Mouse (Mus musculus) CD4-positive, CD25-positive, alpha-beta regulatory T cell, adult 4 months (primary cell): ENCODE results near the gene St6galnac1. TPM values are rescaled to one million over a fixed set of nuclear protein-coding genes. Genes with fewer than 3 reads are reported as not detected.
"Not testable (repeated sequence)": the region's sequence is repeated elsewhere in the genome, so short reads cannot be mapped to it uniquely, and the experiment has no call there.

Source experiments
- ATAC-seq: one replicate; pipeline ENCODE4 v1.8.0; 2017
- polyA plus RNA-seq, 2 experiments: library from polyadenylated mRNA; unstranded; fragments of 100-300 nt; shearing (Covaris generic); gene quantifications; one replicate each; pipeline ENCODE4 v1.2.1; 2017

St6galnac1 gene
- under 1 TPM; 0.49 to 0.55 TPM for polyA plus RNA-seq

- no peak for ATAC-seq
These were observed at the start of gene St6galnac1 for GRCm38 (mm10) chr11:116775407-116775806. Gene St6galnac1, minus strand, starts transcription at chr11:116775507.

GRCm38 (mm10) chr11:116823885-116824284 is 48.6 kb upstream of the St6galnac1 start:
- not testable (repeated sequence) for ATAC-seq

- no peak for ATAC-seq
These were observed 47.9 kb upstream of the St6galnac1 start for GRCm38 (mm10) chr11:116823255-116823654.

- no peak for ATAC-seq
These were observed 47.3 kb upstream of the St6galnac1 start for GRCm38 (mm10) chr11:116822626-116823025.

- no peak for ATAC-seq
These were observed 46.9 kb upstream of the St6galnac1 start for GRCm38 (mm10) chr11:116822215-116822614.

- ATAC-seq: no peak
These were observed 46.0 kb upstream of the St6galnac1 start for GRCm38 (mm10) chr11:116821057-116821940.

GRCm38 (mm10) chr11:116819932-116820593 is 44.8 kb upstream of the St6galnac1 start:
- no peak for ATAC-seq

GRCm38 (mm10) chr11:116818722-116819121 is 43.4 kb upstream of the St6galnac1 start:
- no peak for ATAC-seq

- no peak for ATAC-seq
These were observed 42.3 kb upstream of the St6galnac1 start for GRCm38 (mm10) chr11:116817567-116817966.

- ATAC-seq: no peak
These were observed 41.5 kb upstream of the St6galnac1 start for GRCm38 (mm10) chr11:116816769-116817168.

GRCm38 (mm10) chr11:116814884-116815415 is 39.6 kb upstream of the St6galnac1 start:
- ATAC-seq: no peak

- no peak for ATAC-seq
These were observed 39.0 kb upstream of the St6galnac1 start for GRCm38 (mm10) chr11:116814076-116814883.

- no peak for ATAC-seq
These were observed 38.3 kb upstream of the St6galnac1 start for GRCm38 (mm10) chr11:116813610-116814009.

GRCm38 (mm10) chr11:116812793-116813529 is 37.7 kb upstream of the St6galnac1 start:
- ATAC-seq: no peak

GRCm38 (mm10) chr11:116810983-116811901 is 35.9 kb upstream of the St6galnac1 start:
- ATAC-seq: peak; percentile 86

- no peak for ATAC-seq
These were observed 35.2 kb upstream of the St6galnac1 start for GRCm38 (mm10) chr11:116810528-116810927.

GRCm38 (mm10) chr11:116809520-116809919 is 34.2 kb upstream of the St6galnac1 start:
- ATAC-seq: no peak

- ATAC-seq: no peak
These were observed 33.6 kb upstream of the St6galnac1 start for GRCm38 (mm10) chr11:116808811-116809395.

GRCm38 (mm10) chr11:116807938-116808606 is 32.8 kb upstream of the St6galnac1 start:
- ATAC-seq: no peak

- no peak for ATAC-seq
These were observed 32.2 kb upstream of the St6galnac1 start for GRCm38 (mm10) chr11:116807526-116807925.
